Mouse (Mus musculus) hindbrain, embryonic 11.5 days (tissue): ENCODE measurements around the gene Dnajc6. TPM values are rescaled to one million over a fixed set of nuclear protein-coding genes. Genes with fewer than 3 reads are reported as not detected.

ENCODE experiments used
- ATAC-seq: fragments of 200-750 bp; cut with Nextera tagmentation; 2 replicates; pipeline ENCODE4 v1.8.0; 2017; ENCODE audit warnings: mild to moderate bottlenecking, moderate TSS enrichment, moderate library complexity; ENCODE audit not compliant: low FRiP score
- DNase-seq: peaks from one replicate; pipeline ENCODE4 v3.0.0-alpha.2; 2015; ENCODE audit warnings: low spot score
- H3K27ac ChIP-seq: fragments of 300-500 bp; sonication (generic); 2 replicates; pipeline ENCODE4 v1.5.1; 2014; ENCODE audit warnings: mild to moderate bottlenecking, low read depth, low read length
- H3K27me3 ChIP-seq: fragments of 300-500 bp; sonication (generic); 2 replicates; pipeline ENCODE4 v1.6.1; 2014; ENCODE audit warnings: mild to moderate bottlenecking, low read length, moderate library complexity, mixed read lengths; ENCODE audit not compliant: control insufficient read depth, insufficient read depth
- H3K36me3 ChIP-seq: fragments of 300-500 bp; sonication (generic); 2 replicates; pipeline ENCODE4 v1.6.1; 2014; ENCODE audit warnings: mild to moderate bottlenecking, low read length, moderate library complexity, mixed read lengths; ENCODE audit not compliant: control insufficient read depth, insufficient read depth
- H3K4me1 ChIP-seq: fragments of 300-500 bp; sonication (generic); replicated peaks from 2 replicates; pipeline ENCODE4 v1.6.1; 2014; ENCODE audit warnings: low read length, mixed read lengths; ENCODE audit not compliant: control insufficient read depth, insufficient read depth
- H3K4me2 ChIP-seq: fragments of 300-500 bp; sonication (generic); replicated peaks from 2 replicates; pipeline ENCODE4 v1.6.1; 2014; ENCODE audit warnings: mild to moderate bottlenecking, low read depth, low read length
- H3K4me3 ChIP-seq: fragments of 300-500 bp; sonication (generic); 2 replicates; pipeline ENCODE4 v1.5.1; 2014; ENCODE audit warnings: low read depth, low read length
- H3K9ac ChIP-seq: fragments of 300-500 bp; sonication (generic); 2 replicates; pipeline ENCODE4 v1.6.1; 2014; ENCODE audit warnings: low read depth, low read length
- H3K9me3 ChIP-seq: fragments of 300-500 bp; sonication (generic); 2 replicates; pipeline ENCODE4 v1.6.1; 2016; ENCODE audit warnings: low read length; ENCODE audit not compliant: control insufficient read depth
- WGBS: fragments of 180-500 bp; shearing (Covaris S2); extraction: QIAGEN DNeasy Blood & Tissue Kit; methylation state at CpG from one replicate; pipeline ENCODE4 v1.1.7; 2014; 5-methylcytosine and 5-hydroxymethylcytosine counted together
- polyA plus RNA-seq: library from polyadenylated mRNA; unstranded; fragments of >200 nt; fragmentation: Nextera tagmentation; extraction: Ambion mirVana; gene quantifications from 2 replicates; pipeline ENCODE4 v1.2.1, GENCODE M21; 2014

The Dnajc6 gene
- polyA plus RNA-seq, 1 experiment from 2014 or later, result 6.0 TPM

- H3K27ac ChIP-seq, result peak overlapping the region; percentile 83
- H3K4me1 ChIP-seq, result no peaks in the 10 kb centered on the region
- H3K9ac ChIP-seq, result peak overlapping the region; percentile 56
- H3K4me2 ChIP-seq, result peak overlapping the region; percentile 84
- ATAC-seq (peak; percentile 83), DNase-seq (peak; percentile 68)
- 1% methylated on average over 33 of the region's 33 CpGs for WGBS
- no peaks in the 10 kb centered on the region for H3K36me3 ChIP-seq
- peaks cover 4% of the 10 kb centered on the region; the same call in 1 of the 2 replicates for H3K27me3 ChIP-seq
- no peaks in the 10 kb centered on the region for H3K9me3 ChIP-seq
- H3K4me3 ChIP-seq, result peak overlapping the region; percentile 56
Observed at GRCm38 (mm10) chr4:101549958-101550591, 53.6 kb downstream of the Dnajc6 start.

- Histone ChIP-seq H3K27me3 (peaks cover 4% of the 10 kb centered on the region; the same call in 1 of the 2 replicates), H3K4me2 (peak overlapping the region; percentile 84), H3K27ac (peak overlapping the region; percentile 83), H3K9ac (peak overlapping the region; percentile 56), H3K4me1 (no peaks in the 10 kb centered on the region), H3K4me3 (peak overlapping the region; percentile 56), H3K9me3 (no peaks in the 10 kb centered on the region), H3K36me3 (no peaks in the 10 kb centered on the region)
- under 1% methylated on average over 33 of the region's 33 CpGs for WGBS
- DNase-seq (peak; percentile 75), ATAC-seq (peak; percentile 85)
Observed at GRCm38 (mm10) chr4:101550671-101551161, 54.3 kb downstream of the Dnajc6 start.

GRCm38 (mm10) chr4:101551425-101551824 lies 55.0 kb downstream of the Dnajc6 start:
- H3K36me3 ChIP-seq, result no peaks in the 10 kb centered on the region
- no peak overlapping the region for H3K27ac ChIP-seq
- peaks cover 4% of the 10 kb centered on the region; the same call in 1 of the 2 replicates for H3K27me3 ChIP-seq
- peak overlapping the region; percentile 56; the same call in 1 of the 2 replicates for H3K9ac ChIP-seq
- DNase-seq (peak; percentile 10), ATAC-seq (no peak)
- H3K9me3 ChIP-seq, result no peaks in the 10 kb centered on the region
- no peak overlapping the region; the same call in 1 of the 2 replicates for H3K4me3 ChIP-seq
- 21% methylated on average over 4 of the region's 4 CpGs for WGBS
- no peaks in the 10 kb centered on the region for H3K4me1 ChIP-seq
- H3K4me2 ChIP-seq, result 0 out of 2 replicates have a peak overlapping the region, but pooled peaks have one; percentile 8

GRCm38 (mm10) chr4:101552372-101552771 lies 55.9 kb downstream of the Dnajc6 start:
- no peak overlapping the region for H3K4me2 ChIP-seq
- ATAC-seq, result no peak
- H3K4me3 ChIP-seq, result no peak overlapping the region
- DNase-seq, result no peak
- no peaks in the 10 kb centered on the region for H3K36me3 ChIP-seq
- H3K9ac ChIP-seq, result no peak overlapping the region
- H3K27me3 ChIP-seq, result peaks cover 4% of the 10 kb centered on the region; the same call in 1 of the 2 replicates
- H3K27ac ChIP-seq, result no peak overlapping the region
- WGBS, result 21% methylated on average over 5 of the region's 5 CpGs
- H3K4me1 ChIP-seq, result no peaks in the 10 kb centered on the region
- H3K9me3 ChIP-seq, result no peaks in the 10 kb centered on the region

GRCm38 (mm10) chr4:101555016-101555415 lies 58.6 kb downstream of the Dnajc6 start:
- Histone ChIP-seq H3K9me3 (no peaks in the 10 kb centered on the region), H3K27ac (no peak overlapping the region), H3K27me3 (no peaks in the 10 kb centered on the region; the same call in 1 of the 2 replicates), H3K4me2 (no peak overlapping the region), H3K4me1 (no peaks in the 10 kb centered on the region), H3K9ac (no peak overlapping the region), H3K4me3 (no peak overlapping the region), H3K36me3 (no peaks in the 10 kb centered on the region)
- DNase-seq (no peak), ATAC-seq (no peak)
- WGBS, result 84% methylated on average over 4 of the region's 4 CpGs

GRCm38 (mm10) chr4:101560137-101560536 lies 63.7 kb downstream of the Dnajc6 start:
- Histone ChIP-seq H3K27me3 (no peaks in the 10 kb centered on the region), H3K9ac (no peak overlapping the region), H3K4me2 (no peak overlapping the region), H3K4me3 (no peak overlapping the region), H3K36me3 (no peaks in the 10 kb centered on the region), H3K27ac (no peak overlapping the region), H3K9me3 (no peaks in the 10 kb centered on the region), H3K4me1 (no peaks in the 10 kb centered on the region)
- ATAC-seq (no peak), DNase-seq (no peak)
- WGBS, result 86% methylated on average over 4 of the region's 4 CpGs

GRCm38 (mm10) chr4:101562836-101563235 lies 66.4 kb downstream of the Dnajc6 start:
- DNase-seq (no peak), ATAC-seq (no peak)
- Histone ChIP-seq H3K9ac (no peak overlapping the region), H3K4me1 (no peaks in the 10 kb centered on the region), H3K27me3 (no peaks in the 10 kb centered on the region), H3K36me3 (no peaks in the 10 kb centered on the region), H3K4me2 (no peak overlapping the region), H3K4me3 (no peak overlapping the region), H3K27ac (no peak overlapping the region), H3K9me3 (no peaks in the 10 kb centered on the region)
- WGBS, result 84% methylated on average over 7 of the region's 7 CpGs

GRCm38 (mm10) chr4:101563607-101564006 lies 67.2 kb downstream of the Dnajc6 start:
- ATAC-seq, result no peak
- no peaks in the 10 kb centered on the region for H3K9me3 ChIP-seq
- WGBS, result 95% methylated on average over 5 of the region's 5 CpGs
- DNase-seq, result no peak
- H3K27ac ChIP-seq, result no peak overlapping the region
- H3K36me3 ChIP-seq, result no peaks in the 10 kb centered on the region
- no peak overlapping the region for H3K4me3 ChIP-seq
- H3K4me1 ChIP-seq, result no peaks in the 10 kb centered on the region
- H3K4me2 ChIP-seq, result no peak overlapping the region
- H3K9ac ChIP-seq, result no peak overlapping the region
- no peaks in the 10 kb centered on the region for H3K27me3 ChIP-seq
